Mouse (Mus musculus) kidney, postnatal 36 days (tissue): ENCODE measurements around the gene Rgs17.
"Not testable (repeated sequence)": the region's sequence is repeated elsewhere in the genome, so short reads cannot be mapped to it uniquely, and the experiment has no call there.

Source experiments
- DNase-seq, 2 experiments: peaks; one replicate each; pipeline ENCODE4 v3.0.0; 2021 to 2022; ENCODE audit warnings: mixed read lengths in 2 of 2

The Rgs17 gene

DNA sequence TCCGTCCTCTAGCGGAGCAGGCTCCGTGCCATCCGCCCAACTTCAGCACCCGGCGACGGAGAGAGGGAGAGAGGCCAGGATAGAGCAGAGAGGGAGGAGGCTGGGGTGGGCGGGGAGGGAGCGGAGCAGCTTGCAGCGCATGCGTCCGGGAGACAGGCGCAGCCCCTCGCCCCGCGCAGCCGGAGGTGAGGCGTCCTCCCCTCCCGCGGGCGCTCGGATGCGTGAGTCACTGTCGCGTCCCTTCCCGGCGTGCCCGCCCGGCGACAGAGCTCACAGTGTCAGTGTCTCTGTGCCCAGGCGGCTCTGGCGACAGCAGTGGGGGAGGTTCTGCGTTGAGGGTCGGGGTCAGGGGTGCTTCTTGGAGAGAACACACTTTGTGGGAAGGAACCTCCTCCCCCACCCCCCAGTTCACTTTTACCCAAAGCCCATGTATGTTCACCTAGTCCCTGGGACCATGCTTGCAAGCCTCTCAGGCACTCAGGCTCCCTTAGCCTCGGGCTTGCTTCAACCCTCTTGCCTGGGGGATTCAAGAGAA is at the start of gene Rgs17:
Gene Rgs17 (minus strand): TSS at position 107 of the 535 bp plus-strand sequence.
- peak in 1 of 2 experiments; percentile 14 for DNase-seq

DNA sequence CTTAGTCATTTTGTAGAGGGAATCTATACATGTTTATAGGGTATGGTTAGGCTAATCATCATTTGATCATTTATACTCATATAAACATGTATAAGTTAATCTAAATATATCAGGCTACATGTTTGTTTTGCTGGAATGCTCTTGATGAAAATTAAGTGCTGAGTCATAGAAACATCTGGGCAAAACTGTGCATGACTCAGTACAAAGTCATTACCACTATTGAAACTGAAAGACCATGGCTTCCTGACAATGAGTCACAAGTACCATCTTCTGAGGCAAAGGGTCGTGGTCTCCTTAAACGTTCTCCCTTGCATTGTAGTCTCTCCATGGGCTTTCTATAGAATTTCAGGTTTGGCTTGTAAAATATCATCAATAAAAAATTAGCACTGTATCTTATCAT is 45.5 kb upstream of the Rgs17 start:
- no peak for DNase-seq

DNA sequence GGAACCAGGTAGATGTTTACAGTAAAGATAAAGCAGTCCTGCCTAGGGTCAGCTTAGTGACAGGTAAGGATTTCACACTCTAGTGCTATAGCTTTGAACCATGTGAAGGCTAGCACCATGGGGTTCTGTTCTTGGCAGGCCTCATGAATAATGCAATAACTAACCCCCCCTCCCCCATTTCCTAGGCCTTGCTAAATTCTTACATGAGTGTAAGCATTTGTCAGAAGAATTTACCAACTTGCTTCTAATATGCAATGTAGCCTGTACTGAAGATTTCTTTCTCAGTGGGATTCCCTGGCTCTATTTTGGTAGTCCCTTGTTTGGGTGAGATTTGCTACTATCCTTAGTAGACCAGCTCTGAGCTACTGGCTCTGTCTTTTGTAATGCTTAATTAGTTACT is 31.6 kb upstream of the Rgs17 start:
- DNase-seq, result not testable (repeated sequence)

DNA sequence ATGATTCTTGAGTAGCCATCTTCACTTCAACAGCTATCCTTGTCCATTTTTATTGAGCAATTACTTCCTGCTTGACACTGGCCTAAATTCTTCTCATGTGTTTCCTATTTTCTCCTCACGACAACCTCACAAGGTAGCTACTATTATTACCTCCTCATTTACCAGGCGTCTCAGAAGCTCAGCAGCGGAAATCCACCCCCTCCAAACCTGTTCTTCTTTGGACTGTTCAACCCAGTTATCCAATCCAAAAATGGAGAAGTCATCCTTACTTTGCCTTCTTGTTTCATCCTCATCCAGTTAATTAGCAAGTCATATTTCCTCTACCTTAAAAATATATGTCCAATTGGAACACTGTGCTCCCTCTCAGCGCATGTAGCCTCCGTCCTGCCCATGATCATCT is 2.1 kb upstream of the Rgs17 start:
- no peak for DNase-seq

DNA sequence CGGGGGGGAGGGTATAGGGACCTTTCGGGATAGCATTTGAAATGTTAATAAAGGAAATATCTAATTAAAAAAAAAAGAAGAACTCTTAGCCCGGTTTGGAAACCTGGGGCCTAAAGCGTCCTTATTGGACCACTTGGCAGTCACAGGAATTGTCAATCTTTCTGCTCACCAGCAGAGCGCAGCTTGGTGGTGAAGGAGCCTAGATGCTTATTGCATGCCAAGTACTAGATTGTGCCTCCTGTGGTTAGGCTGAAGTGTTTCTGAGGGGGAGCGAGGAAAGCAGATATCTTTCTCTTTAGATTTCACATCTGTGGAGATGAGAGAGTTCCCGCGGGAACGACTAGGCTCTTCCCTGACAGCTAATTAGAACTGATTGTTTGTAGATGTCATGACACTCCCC is 896 bp upstream of the Rgs17 start:
- no peak for DNase-seq

DNA sequence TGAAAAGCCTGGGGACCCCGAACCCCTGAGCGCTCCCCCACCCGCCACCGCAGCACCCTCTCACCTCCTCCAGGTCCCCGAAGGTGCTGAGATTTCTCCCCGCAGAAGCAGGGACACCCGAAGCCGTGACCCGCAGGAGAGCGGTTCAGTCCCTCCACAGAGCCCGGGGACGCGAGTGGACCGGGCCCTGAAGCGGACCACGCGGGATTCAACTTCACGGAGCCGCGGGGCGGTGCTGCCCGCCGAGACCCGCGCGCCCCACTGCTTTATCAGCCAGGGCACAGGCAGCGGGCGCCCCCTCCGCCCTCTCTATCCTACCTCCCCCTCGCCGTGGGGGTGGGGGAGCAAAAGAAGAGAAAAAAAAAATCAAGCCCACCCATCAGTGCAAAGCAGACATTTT is 429 bp downstream of the Rgs17 start:
- DNase-seq, result no peak

DNA sequence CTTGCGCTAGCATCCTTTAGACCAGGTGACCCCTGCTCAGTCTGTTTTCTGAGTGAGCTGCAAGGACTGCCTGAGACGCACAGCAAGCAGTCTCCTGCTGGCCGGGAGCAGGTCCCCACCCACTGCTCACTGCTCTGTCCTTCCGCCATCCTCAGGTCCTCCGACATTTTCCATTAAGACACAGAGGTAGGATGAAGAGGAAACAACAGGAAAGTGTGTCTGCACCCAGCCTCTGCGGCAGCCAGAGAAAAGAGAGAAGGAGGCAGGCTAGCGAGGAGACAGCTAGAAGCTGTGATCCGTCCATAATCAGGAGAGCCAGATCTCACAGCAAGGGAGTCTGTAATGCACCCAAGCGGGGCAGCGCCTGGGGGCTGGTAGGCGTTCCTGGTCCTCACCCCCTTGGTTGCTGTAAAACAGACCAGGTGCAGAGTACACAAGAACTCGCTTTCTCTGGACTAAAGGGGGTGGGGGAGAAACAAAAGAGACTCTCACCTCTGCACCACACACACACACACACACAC is 1.1 kb downstream of the Rgs17 start:
- DNase-seq, result no peak

DNA sequence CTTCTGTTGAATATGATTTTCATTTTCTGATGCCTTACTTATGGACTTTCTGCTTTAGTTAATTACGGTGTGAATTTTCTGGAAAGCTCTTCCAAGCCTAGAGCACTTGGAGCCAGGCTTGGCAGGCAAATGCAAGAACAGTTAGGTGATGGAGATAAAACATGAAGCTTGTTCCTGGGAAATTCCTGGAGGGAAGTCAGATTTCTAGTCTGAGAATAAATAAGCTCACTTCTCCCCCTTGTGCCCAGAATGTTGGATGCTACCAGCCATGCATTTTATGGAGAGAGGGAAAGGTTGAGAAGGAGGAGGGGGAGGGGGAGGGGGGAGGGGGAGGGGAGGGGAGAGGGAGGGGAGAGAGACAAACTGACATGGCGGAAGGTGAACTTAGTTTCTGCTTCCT is 17.8 kb downstream of the Rgs17 start:
- DNase-seq, result no peak

DNA sequence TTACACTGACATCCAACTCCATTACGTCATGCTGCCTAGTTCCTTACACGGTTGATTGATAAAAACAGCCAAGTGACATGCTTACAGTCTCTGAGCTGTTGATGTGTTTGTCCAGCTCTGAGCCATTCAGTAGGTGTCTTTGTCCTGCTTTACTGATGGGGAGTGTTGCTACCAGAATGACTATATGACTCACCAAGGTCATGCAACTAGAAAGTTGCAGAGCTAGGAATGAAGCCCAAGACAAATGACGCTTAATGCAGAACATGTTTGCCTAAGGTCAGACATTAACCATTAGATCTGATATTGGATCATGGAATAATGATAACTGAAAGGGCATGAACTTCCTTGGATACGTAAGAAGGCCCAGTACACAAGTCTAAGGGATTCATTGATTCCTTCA is 20.4 kb downstream of the Rgs17 start:
- DNase-seq, result no peak

DNA sequence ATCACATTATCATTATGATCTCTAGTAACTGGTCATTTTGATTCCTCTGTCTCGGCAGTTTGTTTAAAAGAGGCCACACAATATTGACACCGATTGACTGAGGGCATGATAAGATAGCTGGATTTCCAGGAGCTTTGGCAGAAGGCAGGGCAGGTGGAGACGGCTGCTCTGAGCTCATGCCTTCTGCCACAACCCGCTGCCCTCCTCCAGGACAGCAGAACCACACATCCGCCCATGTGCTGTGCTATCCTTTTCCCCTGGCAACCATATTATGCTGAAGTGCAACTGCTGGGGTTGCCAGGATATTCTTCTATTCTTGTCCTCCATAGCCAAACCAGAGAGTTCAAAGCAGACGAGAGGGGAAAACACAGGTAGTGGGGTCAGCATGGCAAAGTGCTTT is 21.5 kb downstream of the Rgs17 start:
- DNase-seq, result no peak

DNA sequence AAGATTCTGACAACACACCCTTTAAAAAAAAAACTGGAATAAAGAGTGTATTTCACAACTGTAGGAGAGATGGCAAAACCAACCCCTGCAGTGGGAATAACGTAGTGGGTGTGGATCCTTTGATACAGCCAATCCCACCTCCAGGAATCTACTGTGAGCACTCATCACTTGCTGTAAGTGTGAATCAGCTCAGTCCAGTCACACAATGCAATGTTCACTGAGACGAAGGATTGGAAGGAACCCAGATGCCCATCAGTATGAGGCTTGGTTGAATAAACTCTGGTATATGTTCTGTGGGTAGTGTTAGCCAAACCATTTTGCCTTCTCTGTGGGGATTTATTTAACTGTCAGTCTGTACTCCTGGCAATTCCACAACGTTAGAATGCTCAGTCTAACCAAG is 45.1 kb downstream of the Rgs17 start:
- DNase-seq, result no peak

DNA sequence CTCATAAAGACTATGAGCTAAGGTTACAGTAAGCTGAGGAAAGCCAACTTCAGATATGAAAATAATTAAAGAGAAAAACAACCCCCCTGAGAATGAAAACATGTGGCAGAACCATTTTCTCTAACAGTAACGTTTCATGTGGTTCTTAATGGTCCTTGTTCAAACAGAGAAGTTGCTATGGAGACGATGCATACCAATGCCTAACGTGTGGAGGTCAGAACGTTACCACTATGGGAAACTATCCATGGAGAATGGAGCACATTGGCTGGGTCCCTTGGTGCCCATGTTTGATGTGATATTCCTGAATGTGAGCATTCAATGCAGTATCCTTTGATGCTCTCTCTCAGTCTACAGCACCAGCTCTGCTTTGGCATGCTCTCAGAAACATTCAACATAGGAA is 51.1 kb downstream of the Rgs17 start:
- DNase-seq, result no peak

DNA sequence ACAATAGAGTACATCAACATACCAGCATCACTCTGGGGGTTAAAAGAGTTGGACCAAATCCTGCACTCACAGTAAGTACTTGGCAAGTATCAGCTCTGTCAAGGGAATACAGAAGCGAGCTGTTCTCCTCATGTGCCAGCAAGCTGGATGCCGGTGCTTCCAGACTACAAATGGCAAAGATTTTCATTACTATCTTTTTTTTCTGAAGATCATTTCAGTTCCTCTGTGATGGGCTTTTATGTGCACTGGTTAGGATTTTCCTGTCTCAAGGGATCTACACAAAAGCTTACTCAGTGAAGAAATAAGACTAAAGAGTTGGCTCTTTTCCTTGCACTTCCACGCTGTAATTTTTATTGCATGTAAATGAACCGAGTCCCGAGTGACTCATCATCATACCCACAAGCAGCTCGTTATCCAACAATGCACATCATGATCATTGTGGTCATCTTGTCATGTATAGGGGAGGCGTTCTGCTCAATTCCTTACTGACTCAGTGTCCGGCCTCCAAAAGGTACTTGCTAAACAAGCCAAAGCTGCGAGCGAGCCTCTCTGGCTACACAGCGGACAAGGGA is 54.1 kb downstream of the Rgs17 start:
- no peak for DNase-seq

DNA sequence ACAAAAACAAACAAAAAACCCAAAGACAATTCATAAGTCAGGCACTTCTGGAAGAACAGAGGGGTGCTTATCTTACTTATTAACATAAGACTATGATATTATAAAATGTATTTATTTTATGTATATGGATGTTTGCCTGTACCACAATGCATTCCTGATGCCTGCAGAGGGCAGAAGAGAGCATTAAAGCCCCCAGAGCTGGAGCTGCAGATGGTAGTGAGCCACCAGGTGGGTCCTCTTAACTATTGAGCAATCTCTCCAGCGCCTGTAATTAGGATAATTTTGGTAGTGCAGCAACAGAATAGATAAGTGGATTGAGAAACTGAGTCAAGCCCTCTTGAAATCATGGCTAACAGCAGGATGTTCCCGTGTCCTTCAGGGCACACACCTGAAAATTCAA is 56.2 kb downstream of the Rgs17 start:
- DNase-seq, result no peak

DNA sequence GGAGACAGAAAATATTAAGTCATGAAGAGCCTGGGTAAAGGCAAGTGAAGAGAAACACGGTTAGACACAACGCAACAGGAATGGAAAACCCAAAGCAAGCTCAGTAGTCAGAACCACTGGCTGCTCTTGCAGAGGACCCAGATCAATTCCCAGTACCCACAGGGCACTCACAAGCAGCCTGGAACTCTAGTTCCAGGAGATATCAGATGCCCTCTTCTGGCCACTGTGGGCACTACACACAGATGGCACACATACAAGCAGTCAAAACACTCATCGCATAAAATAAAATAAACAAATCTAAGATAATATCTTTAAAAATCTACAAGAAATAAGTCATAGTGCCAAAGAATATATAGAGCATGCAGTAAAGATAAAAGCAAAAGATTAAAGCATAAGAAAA is 59.5 kb downstream of the Rgs17 start:
- no peak for DNase-seq

DNA sequence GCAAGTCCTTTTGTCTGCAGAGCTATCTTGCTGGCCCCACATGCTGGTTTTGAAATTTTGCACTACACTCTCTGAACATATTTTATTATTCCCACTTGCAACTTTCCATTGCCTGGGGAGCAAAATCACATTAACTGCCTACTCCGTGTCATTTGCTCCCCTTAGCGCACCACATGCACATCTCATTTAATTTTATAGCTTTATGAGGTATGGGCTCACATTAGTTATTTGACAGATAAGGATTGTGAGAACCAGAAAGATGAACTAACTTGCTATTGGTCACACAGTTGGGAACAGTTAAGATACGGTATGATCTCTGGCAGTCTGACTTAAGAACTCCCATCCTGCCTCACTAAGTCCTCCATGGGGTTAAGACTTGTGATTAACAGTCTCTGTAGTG is 61.4 kb downstream of the Rgs17 start:
- no peak for DNase-seq

DNA sequence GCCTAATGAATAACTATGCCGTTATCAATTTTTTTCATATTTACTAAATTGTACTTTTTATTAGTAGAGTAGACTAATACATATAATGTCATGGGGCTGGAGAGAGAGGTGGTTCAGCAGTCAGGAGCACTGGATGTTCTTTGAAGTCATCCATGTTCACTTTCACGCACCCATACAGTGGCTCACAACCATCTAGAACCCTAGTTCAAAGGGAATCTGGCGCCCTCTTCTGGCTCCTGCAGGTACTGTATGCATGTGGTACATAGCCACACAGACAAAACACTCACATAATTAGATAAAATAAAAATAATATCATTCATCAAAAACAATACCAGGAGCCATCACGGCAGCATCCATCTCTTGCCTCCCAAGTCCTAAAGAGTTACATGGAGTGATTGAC is 62.5 kb downstream of the Rgs17 start:
- DNase-seq, result peak in 1 of 2 experiments; percentile 25

DNA sequence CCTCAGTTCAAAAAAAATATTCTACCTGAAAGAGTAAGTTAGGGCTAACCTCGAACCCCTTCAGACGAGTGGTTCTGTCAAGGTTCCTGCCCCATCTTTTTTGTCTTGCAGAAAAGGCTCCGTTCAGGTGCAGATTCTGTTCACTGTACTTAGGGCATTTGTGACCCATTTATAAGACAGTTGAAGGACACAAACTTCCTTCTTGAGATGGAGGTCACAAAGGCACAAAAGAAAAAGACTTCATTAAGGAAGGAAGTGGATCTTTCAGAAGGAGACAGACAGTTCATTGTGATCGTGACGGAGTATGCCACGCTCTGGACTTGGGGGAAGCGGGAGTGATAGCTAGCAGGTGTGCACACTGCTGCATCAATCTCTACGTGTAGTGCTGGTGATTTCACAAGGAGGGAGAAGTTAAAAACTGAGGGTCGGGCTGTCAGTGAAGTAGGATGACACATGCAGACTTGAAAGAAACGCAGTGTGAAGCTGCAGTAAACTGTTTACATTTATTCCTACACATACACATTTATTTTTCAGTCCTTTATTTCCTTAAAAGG is 64.1 kb downstream of the Rgs17 start:
- no peak for DNase-seq

DNA sequence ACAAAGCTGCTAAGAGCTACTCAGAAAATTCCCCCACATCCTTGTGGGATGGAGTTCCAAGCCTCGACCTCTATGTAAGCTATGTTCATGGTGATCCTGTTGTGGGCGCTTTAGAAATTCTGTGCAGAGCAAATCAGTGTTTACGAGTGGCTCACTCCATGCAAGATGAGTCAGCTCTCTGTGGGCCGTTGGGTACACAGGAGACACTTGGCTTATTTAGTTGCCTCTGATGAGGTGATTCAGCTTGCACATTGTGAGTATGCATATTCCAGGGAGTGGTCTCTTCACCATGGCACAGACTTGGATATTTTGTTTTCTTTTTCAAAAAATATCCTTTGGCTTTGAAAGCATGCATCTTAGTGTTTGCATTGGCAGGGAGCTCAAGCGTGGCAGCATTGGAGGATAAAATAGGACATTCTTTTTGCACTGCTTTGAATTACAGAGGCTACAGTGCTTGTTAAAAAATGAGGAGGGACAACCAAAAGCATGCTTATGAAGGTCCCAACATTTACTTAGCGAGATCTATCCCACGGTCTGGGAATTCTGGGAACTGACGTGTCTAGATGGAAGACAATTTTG is 68.8 kb downstream of the Rgs17 start:
- DNase-seq, result no peak

DNA sequence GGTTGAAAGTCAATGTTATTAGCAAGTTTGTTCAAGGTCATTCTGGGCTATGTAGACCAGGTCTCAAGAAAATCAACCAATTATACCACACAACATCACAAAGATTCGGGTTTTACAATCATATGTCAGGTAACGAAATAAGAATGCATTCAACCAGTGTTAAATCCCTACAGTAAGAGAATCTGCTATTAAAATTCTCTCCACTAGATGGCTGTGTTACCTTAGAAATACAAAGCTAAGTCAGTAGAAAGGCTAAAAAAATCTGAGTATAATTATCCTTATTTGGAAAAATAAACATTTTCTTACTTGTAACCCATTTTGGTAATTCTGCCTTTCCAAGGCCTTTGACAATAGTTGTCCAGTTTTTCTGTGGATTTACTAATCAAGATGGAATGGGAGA is 75.3 kb downstream of the Rgs17 start:
- DNase-seq, result peak in 1 of 2 experiments; percentile 4

DNA sequence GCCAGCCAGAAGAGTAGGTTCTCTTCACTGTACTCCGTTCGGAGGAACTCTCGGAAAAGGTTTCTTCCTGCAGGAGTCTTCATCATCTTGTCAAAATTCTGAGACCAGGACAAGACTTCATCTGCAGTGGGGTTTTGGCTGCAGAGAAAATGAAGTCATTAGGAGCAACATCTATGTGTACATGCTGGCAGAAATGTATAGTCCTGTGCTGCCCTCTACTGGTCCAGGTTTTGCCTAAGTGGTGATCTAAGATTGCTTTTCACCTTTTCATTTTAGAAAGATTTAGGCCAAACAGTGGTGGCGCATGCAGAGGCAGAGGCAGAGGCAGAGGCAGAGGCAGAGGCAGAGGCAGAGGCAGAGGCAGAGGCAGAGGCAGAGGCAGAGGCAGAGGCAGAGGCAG is 80.8 kb downstream of the Rgs17 start:
- DNase-seq, result peak; percentile 65 to 85

DNA sequence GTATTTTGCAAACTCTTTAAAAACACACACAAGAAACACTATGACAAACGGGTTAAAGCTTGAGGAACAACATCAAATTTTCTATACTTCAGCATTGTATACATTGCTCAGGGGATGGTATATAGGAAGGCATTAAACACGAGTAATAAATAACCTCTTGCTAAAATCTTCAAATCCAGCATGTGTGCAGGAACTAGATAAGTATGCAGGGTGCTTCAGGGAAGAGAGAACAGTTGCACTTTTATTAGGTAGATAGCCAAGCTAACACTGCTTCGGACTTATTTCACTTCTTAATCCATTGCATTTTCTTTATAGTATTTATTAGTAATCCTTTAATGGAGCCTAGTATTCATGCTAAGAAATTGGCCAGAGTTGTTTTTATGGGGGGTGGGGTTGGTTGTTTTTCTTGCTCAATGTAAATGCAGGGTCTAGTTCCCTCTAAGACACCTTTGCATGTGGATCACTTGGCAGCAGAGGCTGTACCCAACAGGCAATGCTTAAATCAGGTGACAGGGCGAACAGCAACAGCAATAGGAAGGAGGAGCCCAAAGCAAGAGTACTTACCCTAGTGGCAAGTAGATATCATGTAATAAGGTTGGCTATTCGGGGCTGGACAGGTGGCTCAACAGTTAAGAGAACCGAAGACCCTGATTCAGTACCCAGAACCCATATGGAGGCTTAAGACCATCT is 95.7 kb downstream of the Rgs17 start:
- no peak for DNase-seq

DNA sequence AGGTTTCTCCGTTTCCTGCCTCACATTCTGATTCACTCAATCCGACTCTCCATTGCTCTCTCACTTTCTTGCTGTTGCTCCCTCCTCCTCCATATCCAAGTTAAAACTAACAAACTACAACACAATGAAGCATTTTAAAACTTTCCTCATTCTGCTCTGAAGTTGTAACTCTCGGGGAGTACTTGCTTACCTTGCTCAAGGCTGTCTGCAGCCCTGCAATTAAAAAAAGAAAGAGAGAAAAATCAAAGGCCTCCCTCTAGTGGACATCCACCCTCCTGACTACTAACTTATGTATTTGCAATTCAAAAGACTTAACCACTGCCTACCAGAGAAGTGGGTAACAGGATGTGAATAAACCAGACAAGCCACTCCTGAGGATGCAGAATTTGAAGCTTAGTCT is 97.4 kb downstream of the Rgs17 start:
- peak; percentile 65 to 79 for DNase-seq
